Mouse (Mus musculus) lung, adult 2 months (tissue): Measurements from ENCODE around the gene Zfp512b.

Experiments
- CTCF ChIP-seq: fragments of 200-500 bp; IDR thresholded peaks from 2 replicates; pipeline ENCODE4 v1.5.1; 2011; ENCODE audit warnings: mild to moderate bottlenecking, low read length, control low read depth; ENCODE audit not compliant: insufficient read depth
- POLR2A ChIP-seq: fragments of 200-500 bp; IDR thresholded peaks from 2 replicates; pipeline ENCODE4 v1.6.1; 2011; ENCODE audit warnings: low read depth, mild to moderate bottlenecking, control low read depth, low read length, borderline replicate concordance; ENCODE audit errors: extremely low read depth

DNA sequence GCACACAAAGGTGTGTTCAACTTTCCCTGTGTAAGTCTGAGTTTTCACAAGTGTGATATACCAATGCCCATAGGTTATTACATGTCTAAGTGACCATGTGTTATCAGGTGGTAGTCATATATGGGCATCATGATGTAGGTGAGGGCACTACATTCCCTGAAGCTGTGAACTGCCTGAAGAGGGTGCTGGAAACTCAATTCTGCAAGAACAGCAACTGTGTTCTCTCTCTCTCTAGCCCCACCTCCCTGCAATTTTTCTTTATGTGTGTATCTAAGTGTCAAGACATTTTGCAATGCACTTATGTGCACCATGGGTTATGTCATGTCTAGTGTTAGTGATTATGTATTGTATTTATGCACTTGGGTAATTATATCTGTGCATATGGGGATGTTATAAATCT, 1.3 kb upstream of the Zfp512b start:
- TF ChIP-seq CTCF (no peak), POLR2A (no peak)
